Mouse (Mus musculus) adrenal gland, adult (tissue): Measurements from ENCODE around the gene Pde9a.

ENCODE experiments used
- DNase-seq, 2 experiments: peaks; one replicate each; pipeline ENCODE4 v3.0.0; 2022 to 2023; ENCODE audit warnings: low spot score in 1 of 2; ENCODE audit not compliant: inconsistent age in 2 of 2

The Pde9a gene

GRCm38 (mm10) chr17:31432878-31433281 lies 46.9 kb downstream of the Pde9a start:
- DNase-seq = no peak

GRCm38 (mm10) chr17:31433401-31433928 lies 47.5 kb downstream of the Pde9a start:
- no peak for DNase-seq

DNA sequence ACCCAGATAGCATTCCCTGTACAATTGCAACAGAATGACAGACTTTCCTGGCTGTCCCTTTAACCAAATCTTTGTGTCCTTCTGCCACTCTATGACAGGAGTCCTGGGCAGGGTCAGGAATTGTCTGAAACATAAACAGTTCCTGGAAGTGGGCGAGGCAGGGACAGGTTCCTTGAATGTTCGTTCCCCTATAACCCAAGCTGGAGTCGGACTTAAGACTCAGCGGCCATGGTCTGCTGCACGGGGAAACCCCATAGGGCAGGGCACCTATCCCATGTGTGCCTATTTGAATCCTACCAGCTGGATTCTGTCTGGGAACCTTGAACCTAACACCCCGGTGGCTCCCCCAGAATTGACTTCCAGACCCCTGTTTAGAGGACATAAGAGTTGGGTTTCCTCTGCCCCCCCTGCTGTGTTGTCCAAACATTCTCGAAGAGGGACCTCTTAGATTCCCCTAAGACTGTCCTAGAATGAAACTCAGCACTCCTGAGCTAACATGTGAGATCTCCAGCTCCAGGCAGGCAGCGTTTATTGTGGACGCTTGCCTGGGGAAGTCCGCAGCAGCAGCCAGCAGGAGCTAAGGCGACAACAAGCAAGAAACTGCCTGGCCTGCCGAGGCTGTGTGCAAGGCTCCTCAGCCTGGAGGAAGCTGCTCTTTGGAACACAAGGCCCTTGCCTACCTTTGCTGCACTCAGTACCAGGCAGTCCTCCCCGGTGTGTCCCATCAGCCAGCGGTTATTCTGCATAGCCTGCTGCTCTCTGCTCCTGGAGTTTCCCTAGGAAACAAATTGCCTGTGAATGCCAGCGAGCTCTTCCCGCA lies 48.2 kb downstream of the Pde9a start:
- peak in 1 of 2 experiments; percentile 29 for DNase-seq

- DNase-seq = no peak
Observed at GRCm38 (mm10) chr17:31434825-31435325, 48.9 kb downstream of the Pde9a start.

- no peak for DNase-seq
Observed at GRCm38 (mm10) chr17:31435934-31436813, 50.2 kb downstream of the Pde9a start.

DNA sequence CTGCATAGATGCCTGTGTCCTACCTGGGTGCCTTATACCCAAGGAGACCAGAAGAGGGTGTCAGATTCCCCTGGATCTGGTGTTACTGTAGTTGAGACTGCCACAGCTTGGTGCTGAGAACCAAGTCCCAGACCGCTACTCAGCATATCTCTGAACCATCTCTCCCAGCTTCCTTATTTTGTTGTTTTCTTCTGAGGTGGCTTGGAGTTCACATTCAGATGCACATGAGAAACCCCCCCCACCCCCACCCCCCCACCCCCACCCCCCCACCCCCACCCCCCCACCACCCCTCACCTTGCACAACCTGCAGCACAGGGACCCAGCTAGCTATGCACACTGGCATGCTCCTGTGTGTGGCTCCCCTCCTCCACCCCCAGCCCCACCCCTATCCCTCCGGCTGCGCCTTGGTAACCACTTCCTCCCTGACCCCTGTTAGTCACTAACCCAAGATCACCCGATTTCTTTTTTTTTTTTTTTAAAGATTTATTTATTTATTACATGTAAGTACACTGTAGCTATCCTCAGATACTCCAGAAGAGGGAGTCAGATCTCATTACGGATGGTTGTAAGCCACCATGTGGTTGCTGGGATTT lies 50.9 kb downstream of the Pde9a start:
- DNase-seq = no peak

DNA sequence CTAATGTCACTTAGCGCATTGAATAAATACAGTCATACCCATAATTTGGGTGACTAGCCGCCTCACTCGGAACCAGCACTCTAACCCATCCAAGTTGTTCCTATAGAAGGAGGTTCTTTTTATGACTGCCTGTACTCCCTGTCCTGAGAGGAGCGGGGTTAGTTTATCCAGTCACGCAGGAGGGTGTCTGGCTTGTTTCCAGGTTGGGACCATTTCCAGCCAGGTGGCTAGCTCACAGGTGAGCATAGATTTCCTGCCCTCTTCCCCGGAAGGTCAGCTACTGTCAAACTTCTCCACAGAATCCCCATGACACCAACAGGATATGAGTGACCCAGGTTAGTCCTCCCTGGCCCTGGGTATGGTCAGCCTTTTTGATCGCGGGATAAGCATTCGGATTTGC lies 51.5 kb downstream of the Pde9a start:
- no peak for DNase-seq

- no peak for DNase-seq
Observed at GRCm38 (mm10) chr17:31439978-31440377, 54.0 kb downstream of the Pde9a start.

DNA sequence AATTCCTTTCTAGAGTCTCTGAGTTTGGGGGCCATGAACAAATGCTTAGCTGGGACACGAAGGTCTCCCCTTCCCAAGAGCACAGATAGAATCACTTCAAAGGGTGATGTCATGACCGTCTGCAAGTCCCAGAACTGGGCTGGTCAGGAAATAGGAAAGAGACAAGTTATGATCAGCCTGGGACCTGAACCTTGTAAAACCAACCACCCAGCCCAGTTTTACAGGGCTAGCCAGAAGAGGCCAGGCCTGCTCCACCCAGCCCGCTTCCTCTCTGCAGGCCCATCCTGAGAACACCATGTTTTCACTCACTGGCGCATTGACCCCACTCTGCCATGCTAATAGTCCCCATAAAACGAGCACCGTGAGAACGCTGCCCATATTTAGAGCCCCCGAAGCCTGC lies 56.5 kb downstream of the Pde9a start:
- no peak for DNase-seq

DNA sequence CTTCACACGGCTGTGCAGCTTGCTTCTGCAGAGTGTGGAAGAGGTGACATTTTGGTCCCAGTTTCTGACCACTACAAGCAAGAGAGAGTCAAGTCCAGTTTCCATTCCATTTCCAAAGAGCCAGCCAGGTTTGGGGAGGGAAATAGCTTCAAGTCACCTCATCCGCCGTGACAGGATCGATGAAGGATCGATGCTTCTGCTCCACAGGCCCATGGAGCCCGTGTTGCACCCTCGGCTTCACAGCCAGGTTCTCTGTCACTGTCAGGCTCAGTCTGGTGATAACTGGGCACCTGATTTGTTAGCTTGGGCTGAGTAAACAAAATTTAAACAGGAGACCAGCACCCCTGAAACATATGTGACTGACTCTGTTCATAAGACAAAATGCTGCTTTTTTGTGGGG lies 58.2 kb downstream of the Pde9a start:
- no peak for DNase-seq

GRCm38 (mm10) chr17:31445061-31445731 lies 59.2 kb downstream of the Pde9a start:
- no peak for DNase-seq

DNA sequence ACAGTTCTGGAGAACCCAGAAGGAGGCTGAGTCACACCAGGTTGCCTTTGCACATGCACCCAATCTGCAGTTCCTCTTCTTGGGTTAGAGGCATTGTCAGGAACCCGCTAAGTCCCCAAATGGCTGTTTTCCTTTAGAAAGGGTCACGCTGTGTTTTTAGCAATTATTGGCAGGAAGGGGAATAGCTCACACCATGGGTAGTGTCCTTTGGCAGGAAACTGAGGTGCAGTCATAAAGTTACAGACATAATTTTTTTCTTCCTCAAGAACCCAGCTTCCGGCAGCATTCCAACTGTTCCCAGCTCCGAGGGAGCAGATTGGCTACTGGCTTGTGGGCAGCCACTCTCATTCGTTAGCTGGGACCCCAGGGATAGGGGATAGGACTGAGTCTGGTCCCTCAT lies 61.8 kb downstream of the Pde9a start:
- DNase-seq = no peak

DNA sequence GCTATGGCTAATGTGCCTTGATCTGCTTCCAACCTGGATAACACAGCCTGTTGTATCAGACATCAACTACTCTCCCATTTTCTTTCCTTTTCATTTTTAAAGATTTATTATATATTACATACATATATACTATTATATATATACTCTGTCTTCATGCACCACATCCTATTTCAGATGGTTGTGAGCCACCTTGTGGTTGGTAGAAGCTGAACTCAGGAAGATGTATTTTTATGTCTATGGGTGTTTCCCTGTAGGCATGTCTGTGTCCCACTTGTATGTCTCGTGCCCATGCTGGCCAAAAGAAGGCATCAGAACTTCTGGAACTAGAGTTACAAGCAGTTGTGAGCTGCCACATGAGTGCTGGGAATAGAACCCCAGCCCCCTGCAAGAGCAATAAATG lies 62.5 kb downstream of the Pde9a start:
- no peak for DNase-seq

DNA sequence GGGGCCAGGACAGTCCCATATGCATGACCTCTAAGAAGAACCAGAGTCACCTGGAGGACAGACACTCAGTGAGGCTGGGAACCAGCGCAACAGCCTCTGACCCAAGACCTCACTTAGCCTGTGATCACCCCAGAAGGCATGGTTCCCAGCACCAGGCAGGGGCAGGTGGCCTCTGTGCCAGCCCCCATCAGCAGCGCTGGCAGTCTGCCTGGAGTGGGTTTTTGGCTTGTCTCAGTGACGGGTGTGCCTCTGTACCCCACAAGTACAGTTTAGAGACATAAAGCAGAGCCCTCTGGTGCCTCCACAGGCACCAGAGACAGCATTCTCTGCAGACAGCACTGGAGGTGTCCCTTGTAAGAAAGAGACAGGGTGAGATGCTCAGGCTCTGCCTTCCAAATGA lies 64.2 kb downstream of the Pde9a start:
- DNase-seq = no peak

DNA sequence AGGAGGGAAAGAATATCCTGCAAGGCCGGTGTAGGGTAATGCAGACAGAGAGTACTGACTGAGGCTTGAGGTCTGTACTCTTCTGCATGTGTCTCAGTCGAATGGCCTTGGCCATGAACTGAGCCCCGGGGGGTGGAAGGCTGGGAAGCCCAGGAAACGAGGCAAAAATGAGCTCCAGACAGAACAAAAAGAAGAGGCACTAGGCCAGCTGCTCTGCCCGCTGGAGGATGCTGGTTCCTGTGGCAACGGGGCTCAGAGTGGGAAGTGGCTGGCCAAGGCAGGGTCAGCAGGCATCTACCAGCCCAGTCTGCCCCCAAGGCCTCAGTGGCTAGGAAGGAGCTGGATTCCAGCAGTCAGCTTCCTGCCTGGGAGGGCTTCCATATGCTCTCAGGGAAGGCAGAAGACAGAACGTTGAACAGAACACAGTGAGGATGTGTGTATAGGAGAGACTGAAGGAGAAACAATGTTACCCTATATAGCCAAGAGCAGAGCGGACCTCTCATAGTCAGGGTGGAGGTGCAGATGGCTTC lies 65.2 kb downstream of the Pde9a start:
- DNase-seq = peak; percentile 65 to 85

DNA sequence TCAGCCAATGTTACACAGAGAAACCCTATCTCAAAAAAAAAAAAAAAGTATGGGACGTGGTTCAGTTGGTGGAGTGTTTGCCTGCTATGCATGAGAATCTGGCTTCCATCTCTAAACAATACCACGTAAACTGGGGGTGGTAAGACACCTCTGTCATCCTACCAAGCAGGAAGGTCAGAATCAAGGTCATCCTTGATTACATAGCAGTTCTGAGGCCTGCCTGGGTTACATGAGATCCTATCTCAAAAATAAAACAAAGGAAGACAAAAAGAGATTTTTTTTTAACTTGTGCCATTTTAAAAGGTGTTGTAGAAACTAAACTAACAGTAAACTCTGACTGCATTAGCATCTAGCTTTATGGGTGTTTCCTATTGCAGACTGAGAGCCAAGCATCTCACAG lies 66.8 kb downstream of the Pde9a start:
- no peak for DNase-seq

DNA sequence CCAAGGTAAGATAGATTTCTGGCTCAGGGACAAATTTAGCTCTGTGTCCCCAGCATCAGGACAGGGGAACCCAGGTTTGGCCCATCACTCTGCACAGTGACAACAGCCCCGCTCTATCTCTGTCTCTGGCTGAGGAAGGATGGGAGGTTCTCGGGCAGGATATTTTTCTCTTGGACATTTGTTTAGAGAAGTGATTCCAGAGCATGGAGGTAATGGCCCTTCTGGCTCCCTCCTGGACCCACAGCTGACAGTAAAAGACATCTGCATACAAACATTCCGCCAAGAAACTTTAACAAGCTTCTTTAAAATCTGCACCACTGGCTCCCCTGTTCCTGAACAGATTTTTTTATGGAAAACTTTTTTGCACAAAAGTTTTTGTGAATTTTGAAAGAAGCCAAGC lies 67.5 kb downstream of the Pde9a start:
- no peak for DNase-seq

DNA sequence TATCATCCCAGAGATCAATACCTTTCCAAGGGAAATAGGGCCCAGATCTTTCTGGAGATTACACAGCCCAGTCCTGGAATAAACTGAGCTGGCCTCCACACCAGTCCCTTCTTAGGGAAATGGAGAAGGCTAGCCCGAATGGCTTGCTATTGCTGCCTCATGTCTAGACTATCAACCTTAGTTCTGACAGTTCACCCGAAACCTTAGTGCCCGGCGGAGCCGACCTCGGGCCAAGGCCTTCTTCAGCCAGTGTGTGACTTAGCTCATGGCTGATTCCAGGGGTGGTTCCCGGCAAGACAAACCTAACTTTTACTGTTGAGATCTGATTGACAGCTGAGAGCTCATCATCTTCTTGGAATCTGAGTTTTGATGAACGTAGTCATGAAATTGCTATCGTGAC lies 68.0 kb downstream of the Pde9a start:
- DNase-seq = peak; percentile 29 to 64

GRCm38 (mm10) chr17:31456723-31457567 lies 70.9 kb downstream of the Pde9a start:
- DNase-seq = peak; percentile 43 to 80

DNA sequence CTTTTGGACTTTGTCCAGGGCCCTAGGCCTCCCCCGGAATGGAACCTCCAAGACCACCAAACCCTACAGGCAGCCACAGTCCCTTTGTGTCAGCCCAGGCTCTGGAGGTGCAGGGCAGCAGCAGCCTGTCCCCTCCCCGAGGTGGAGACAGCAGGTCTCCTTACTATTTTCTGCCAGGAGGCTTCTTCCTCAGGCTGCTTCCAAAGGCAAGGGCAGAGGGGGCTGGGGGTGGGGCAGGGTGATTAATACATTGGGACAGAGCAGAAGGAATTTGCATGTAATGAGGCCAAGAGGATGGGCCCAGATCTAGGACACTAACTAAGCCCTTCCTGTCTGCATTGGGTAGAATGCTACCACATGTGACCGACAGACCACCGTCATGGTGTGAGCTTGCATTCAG lies 74.4 kb downstream of the Pde9a start:
- DNase-seq = no peak
